Mouse (Mus musculus) monocyte, adult 5-6 weeks (primary cell): Measurements from ENCODE around the gene Eva1a. TPM values are rescaled to one million over a fixed set of nuclear protein-coding genes. Genes with fewer than 3 reads are reported as not detected.

Experiments
- ATAC-seq: fragments of 153-309, 156-312 bp; replicated peaks from 2 replicates; pipeline ENCODE4 v1.8.0; 2017; ENCODE audit warnings: mild to moderate bottlenecking; ENCODE audit not compliant: low TSS enrichment, insufficient number of reproducible peaks, severe bottlenecking, poor library complexity, low FRiP score
- total RNA-seq: library from RNA; stranded (forward); fragments of 200-1000, 200-491, 200-594 nt; gene quantifications from 3 replicates; pipeline ENCODE4 v1.2.3, GENCODE M21; 2017

Eva1a gene
- not detected in 3 replicates for total RNA-seq

- ATAC-seq: no peak
Measured at GRCm38 (mm10) chr6:82040834-82041487, at the start of gene Eva1a. TSS of gene Eva1a (plus strand) at chr6:82041043.

GRCm38 (mm10) chr6:82012392-82012791 lies 28.5 kb upstream of the Eva1a start:
- ATAC-seq: no peak

- ATAC-seq: no peak
Measured at GRCm38 (mm10) chr6:82021074-82021473, 19.8 kb upstream of the Eva1a start.

GRCm38 (mm10) chr6:82021494-82021893 lies 19.3 kb upstream of the Eva1a start:
- ATAC-seq: no peak

GRCm38 (mm10) chr6:82029611-82030510 lies 11.0 kb upstream of the Eva1a start:
- ATAC-seq: no peak

GRCm38 (mm10) chr6:82030511-82030884 lies 10.3 kb upstream of the Eva1a start:
- ATAC-seq: no peak

GRCm38 (mm10) chr6:82037211-82037610 lies 3.6 kb upstream of the Eva1a start:
- ATAC-seq: no peak

GRCm38 (mm10) chr6:82039193-82039592 lies 1.6 kb upstream of the Eva1a start:
- no peak for ATAC-seq

GRCm38 (mm10) chr6:82039968-82040367 lies 875 bp upstream of the Eva1a start:
- ATAC-seq: no peak

GRCm38 (mm10) chr6:82041488-82042295 lies 849 bp downstream of the Eva1a start:
- no peak for ATAC-seq

- ATAC-seq: no peak
Measured at GRCm38 (mm10) chr6:82042296-82043125, 1.7 kb downstream of the Eva1a start.

- no peak for ATAC-seq
Measured at GRCm38 (mm10) chr6:82043634-82044033, 2.8 kb downstream of the Eva1a start.

- ATAC-seq: no peak
Measured at GRCm38 (mm10) chr6:82044509-82044908, 3.7 kb downstream of the Eva1a start.

- ATAC-seq: no peak
Measured at GRCm38 (mm10) chr6:82047977-82048376, 7.1 kb downstream of the Eva1a start.

- no peak for ATAC-seq
Measured at GRCm38 (mm10) chr6:82050201-82050600, 9.4 kb downstream of the Eva1a start.

- no peak for ATAC-seq
Measured at GRCm38 (mm10) chr6:82051569-82051968, 10.7 kb downstream of the Eva1a start.

- no peak for ATAC-seq
Measured at GRCm38 (mm10) chr6:82052047-82052725, 11.3 kb downstream of the Eva1a start.

GRCm38 (mm10) chr6:82052726-82053118 lies 11.9 kb downstream of the Eva1a start:
- ATAC-seq: no peak
